Mouse (Mus musculus): ENCODE results near the gene Zhx3. TPM values are rescaled to one million over a fixed set of nuclear protein-coding genes. Genes with fewer than 3 reads are reported as not detected.

The Zhx3 gene
- polyA plus RNA-seq, 1 experiment from 2014 or later = 8.0 TPM

GRCm38 (mm10) chr2:160730797-160731116, 142.0 kb downstream of the Zhx3 start:
- peak overlapping the region; percentile 99 for H3K4me3 ChIP-seq (replicated peaks)
- H3K9me3 ChIP-seq = no peaks in the 10 kb centered on the region
- peak overlapping the region; percentile 97 for H3K9ac ChIP-seq
- peak overlapping the region; percentile 92 for H3K27ac ChIP-seq
- 4% methylated on average over 19 of the region's 19 CpGs for WGBS
- H3K4me2 ChIP-seq (replicated peaks) = peak overlapping the region; percentile 87
- H3K4me1 ChIP-seq (replicated peaks) = peaks cover 42% of the 10 kb centered on the region
- H3K36me3 ChIP-seq = 0 out of 2 replicates have a peak, but pooled peaks cover 2% of the 10 kb centered on the region
- no peaks in the 10 kb centered on the region for H3K27me3 ChIP-seq (replicated peaks)
- ATAC-seq = no peak

GRCm38 (mm10) chr2:160729851-160730796, 142.7 kb downstream of the Zhx3 start:
- WGBS = 20% methylated on average over 17 of the region's 17 CpGs
- H3K27me3 ChIP-seq (replicated peaks) = no peaks in the 10 kb centered on the region
- H3K9me3 ChIP-seq = no peaks in the 10 kb centered on the region
- 0 out of 2 replicates have a peak overlapping the region, but pooled peaks have one; percentile 92 for H3K27ac ChIP-seq
- peak overlapping the region; percentile 99 for H3K4me3 ChIP-seq (replicated peaks)
- peak overlapping the region; percentile 87 for H3K4me2 ChIP-seq (replicated peaks)
- 0 out of 2 replicates have a peak, but pooled peaks have one; percentile 1 for ATAC-seq
- peak overlapping the region; percentile 97 for H3K9ac ChIP-seq
- H3K4me1 ChIP-seq (replicated peaks) = peaks cover 39% of the 10 kb centered on the region
- H3K36me3 ChIP-seq = no peaks in the 10 kb centered on the region

GRCm38 (mm10) chr2:160729436-160729835, 143.4 kb downstream of the Zhx3 start:
- Histone ChIP-seq H3K9ac (no peak overlapping the region), H3K27ac (no peak overlapping the region), H3K9me3 (no peaks in the 10 kb centered on the region), H3K27me3 (replicated peaks) (no peaks in the 10 kb centered on the region), H3K4me3 (replicated peaks) (no peak overlapping the region), H3K4me1 (replicated peaks) (peaks cover 34% of the 10 kb centered on the region), H3K36me3 (peaks cover 2% of the 10 kb centered on the region; the same call in 1 of the 2 replicates), H3K4me2 (replicated peaks) (no peak overlapping the region)
- 86% methylated on average over 2 of the region's 2 CpGs for WGBS
- ATAC-seq = no peak

GRCm38 (mm10) chr2:160728972-160729371, 143.8 kb downstream of the Zhx3 start:
- Histone ChIP-seq H3K9me3 (no peaks in the 10 kb centered on the region), H3K9ac (no peak overlapping the region), H3K4me1 (replicated peaks) (peaks cover 29% of the 10 kb centered on the region), H3K27me3 (replicated peaks) (no peaks in the 10 kb centered on the region), H3K27ac (no peak overlapping the region), H3K4me2 (replicated peaks) (no peak overlapping the region), H3K36me3 (peaks cover 7% of the 10 kb centered on the region; the same call in 1 of the 2 replicates), H3K4me3 (replicated peaks) (no peak overlapping the region)
- WGBS = 91% methylated on average over 3 of the region's 3 CpGs
- no peak for ATAC-seq

- H3K4me3 ChIP-seq (replicated peaks) = no peak overlapping the region
- H3K9ac ChIP-seq = no peak overlapping the region
- H3K9me3 ChIP-seq = no peaks in the 10 kb centered on the region
- 79% methylated on average over 6 of the region's 6 CpGs for WGBS
- peaks cover 12% of the 10 kb centered on the region for H3K4me1 ChIP-seq (replicated peaks)
- H3K36me3 ChIP-seq = peaks cover 13% of the 10 kb centered on the region; the same call in 1 of the 2 replicates
- no peaks in the 10 kb centered on the region for H3K27me3 ChIP-seq (replicated peaks)
- no peak overlapping the region for H3K27ac ChIP-seq
- no peak for ATAC-seq
- H3K4me2 ChIP-seq (replicated peaks) = no peak overlapping the region
Measured at GRCm38 (mm10) chr2:160725877-160726864, 146.6 kb downstream of the Zhx3 start.

- Histone ChIP-seq H3K36me3 (peaks cover 22% of the 10 kb centered on the region), H3K4me1 (replicated peaks) (no peaks in the 10 kb centered on the region), H3K4me2 (replicated peaks) (no peak overlapping the region), H3K27ac (no peak overlapping the region), H3K9ac (no peak overlapping the region), H3K27me3 (replicated peaks) (no peaks in the 10 kb centered on the region), H3K9me3 (no peaks in the 10 kb centered on the region), H3K4me3 (replicated peaks) (no peak overlapping the region)
- 87% methylated on average over 5 of the region's 5 CpGs for WGBS
- no peak for ATAC-seq
Measured at GRCm38 (mm10) chr2:160724536-160724935, 148.3 kb downstream of the Zhx3 start.

- WGBS = 92% methylated on average over 4 of the region's 4 CpGs
- no peak overlapping the region for H3K4me2 ChIP-seq (replicated peaks)
- H3K27me3 ChIP-seq (replicated peaks) = no peaks in the 10 kb centered on the region
- no peak overlapping the region for H3K4me3 ChIP-seq (replicated peaks)
- no peaks in the 10 kb centered on the region for H3K4me1 ChIP-seq (replicated peaks)
- peaks cover 28% of the 10 kb centered on the region for H3K36me3 ChIP-seq
- H3K27ac ChIP-seq = no peak overlapping the region
- ATAC-seq = no peak
- H3K9ac ChIP-seq = no peak overlapping the region
- H3K9me3 ChIP-seq = no peaks in the 10 kb centered on the region
Measured at GRCm38 (mm10) chr2:160723613-160724375, 149.0 kb downstream of the Zhx3 start.

- Histone ChIP-seq H3K4me2 (replicated peaks) (no peak overlapping the region), H3K4me1 (replicated peaks) (no peaks in the 10 kb centered on the region), H3K27me3 (replicated peaks) (no peaks in the 10 kb centered on the region), H3K9ac (no peak overlapping the region), H3K9me3 (no peaks in the 10 kb centered on the region), H3K36me3 (peaks cover 31% of the 10 kb centered on the region), H3K4me3 (replicated peaks) (no peak overlapping the region), H3K27ac (no peak overlapping the region)
- 82% methylated on average over 4 of the region's 4 CpGs for WGBS
- ATAC-seq = no peak
Measured at GRCm38 (mm10) chr2:160722714-160723113, 150.1 kb downstream of the Zhx3 start.

- ATAC-seq = no peak
- no peak overlapping the region for H3K27ac ChIP-seq
- H3K9ac ChIP-seq = no peak overlapping the region
- no peak overlapping the region for H3K4me3 ChIP-seq (replicated peaks)
- H3K9me3 ChIP-seq = no peaks in the 10 kb centered on the region
- no peaks in the 10 kb centered on the region for H3K27me3 ChIP-seq (replicated peaks)
- H3K36me3 ChIP-seq = peaks cover 54% of the 10 kb centered on the region
- H3K4me1 ChIP-seq (replicated peaks) = no peaks in the 10 kb centered on the region
- H3K4me2 ChIP-seq (replicated peaks) = no peak overlapping the region
- WGBS = 80% methylated on average over 3 of the region's 3 CpGs
Measured at GRCm38 (mm10) chr2:160718811-160719210, 154.0 kb downstream of the Zhx3 start.

- Histone ChIP-seq H3K9ac (no peak overlapping the region), H3K27ac (no peak overlapping the region), H3K27me3 (replicated peaks) (no peaks in the 10 kb centered on the region), H3K4me2 (replicated peaks) (no peak overlapping the region), H3K4me1 (replicated peaks) (no peaks in the 10 kb centered on the region), H3K9me3 (no peaks in the 10 kb centered on the region), H3K36me3 (peaks cover 55% of the 10 kb centered on the region), H3K4me3 (replicated peaks) (no peak overlapping the region)
- ATAC-seq = no peak
- 72% methylated on average over 5 of the region's 5 CpGs for WGBS
Measured at GRCm38 (mm10) chr2:160717269-160717668, 155.5 kb downstream of the Zhx3 start.

- Histone ChIP-seq H3K9me3 (no peaks in the 10 kb centered on the region), H3K9ac (no peak overlapping the region), H3K4me2 (replicated peaks) (no peak overlapping the region), H3K36me3 (peaks cover 57% of the 10 kb centered on the region), H3K27me3 (replicated peaks) (no peaks in the 10 kb centered on the region), H3K4me1 (replicated peaks) (no peaks in the 10 kb centered on the region), H3K4me3 (replicated peaks) (no peak overlapping the region), H3K27ac (no peak overlapping the region)
- 82% methylated on average over 4 of the region's 4 CpGs for WGBS
- ATAC-seq = no peak
Measured at GRCm38 (mm10) chr2:160715463-160716030, 157.3 kb downstream of the Zhx3 start.
